Mouse (Mus musculus): ENCODE results near the gene Mlc1. TPM values are rescaled to one million over a fixed set of nuclear protein-coding genes. Genes with fewer than 3 reads are reported as not detected.

Mlc1 gene
- 100 to 1,000 TPM; 114 to 176 (median 137) TPM for total RNA-seq (2022)

DNA sequence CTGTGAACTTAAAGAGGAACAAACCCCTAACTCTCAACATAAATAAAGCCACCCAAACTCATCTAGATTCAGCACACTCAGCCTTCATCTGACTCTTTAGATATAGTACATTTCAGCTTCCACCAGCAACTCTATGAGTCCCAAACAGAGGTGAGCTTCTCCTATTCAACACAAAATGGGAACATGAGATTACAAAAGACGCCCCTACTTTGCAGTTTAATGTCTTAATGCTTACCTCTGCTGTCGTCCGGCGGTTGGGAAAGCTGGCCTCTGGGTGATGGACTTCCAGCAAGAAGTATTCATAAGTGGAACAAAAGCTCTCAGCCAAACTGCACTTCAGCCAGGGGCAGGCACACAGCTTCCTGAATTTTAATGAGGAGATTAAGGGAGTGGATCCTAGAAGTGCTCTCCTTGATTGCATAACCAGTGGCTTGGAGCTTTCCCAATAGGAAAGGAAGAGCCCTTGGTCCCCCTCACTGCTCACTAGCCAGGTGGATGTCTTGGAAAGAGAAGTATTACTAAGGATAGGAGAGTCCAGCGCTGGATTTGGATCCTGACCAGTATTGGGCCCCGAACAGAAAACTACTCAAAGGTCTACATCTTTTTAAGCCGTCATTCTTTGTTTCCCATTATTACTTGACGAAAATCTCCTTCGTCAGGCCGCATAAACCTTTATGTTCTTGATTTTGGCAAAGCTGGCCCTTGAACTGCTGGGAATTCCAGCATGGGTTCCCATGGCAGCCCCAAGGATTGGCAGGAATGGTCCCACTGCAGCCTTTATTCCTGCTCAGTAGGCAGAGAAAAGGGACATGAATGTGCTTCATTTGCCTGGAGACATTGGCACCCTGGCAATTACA, at the start of gene Mlc1:
Gene Mlc1, minus strand, starts transcription at position 727 of the 857 bp plus-strand sequence.
- peak; percentile 55 to 60 for DNase-seq (ENCODE audit: low spot score in 2 of 2)

DNA sequence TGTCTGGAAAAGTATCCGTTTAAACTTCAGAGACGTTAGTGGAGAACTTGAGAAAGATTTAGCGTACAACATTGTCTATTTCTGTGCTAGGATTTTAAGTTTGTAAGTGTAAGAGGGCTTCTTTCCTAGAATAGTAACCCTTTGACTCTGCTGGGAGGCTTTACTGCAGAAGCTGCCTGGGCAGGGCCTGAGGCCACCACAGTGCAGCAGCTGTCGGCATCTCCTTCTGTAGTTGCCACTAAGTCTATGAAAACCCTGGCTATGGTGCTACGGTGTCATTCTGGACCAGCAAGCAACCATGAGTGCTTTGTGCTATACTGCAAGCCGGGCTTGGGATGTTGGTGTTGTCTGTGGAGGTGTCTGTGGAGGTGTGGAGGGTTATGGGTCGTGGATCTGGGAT, 41.7 kb upstream of the Mlc1 start:
- no peak for DNase-seq (ENCODE audit: low spot score in 2 of 2)

DNA sequence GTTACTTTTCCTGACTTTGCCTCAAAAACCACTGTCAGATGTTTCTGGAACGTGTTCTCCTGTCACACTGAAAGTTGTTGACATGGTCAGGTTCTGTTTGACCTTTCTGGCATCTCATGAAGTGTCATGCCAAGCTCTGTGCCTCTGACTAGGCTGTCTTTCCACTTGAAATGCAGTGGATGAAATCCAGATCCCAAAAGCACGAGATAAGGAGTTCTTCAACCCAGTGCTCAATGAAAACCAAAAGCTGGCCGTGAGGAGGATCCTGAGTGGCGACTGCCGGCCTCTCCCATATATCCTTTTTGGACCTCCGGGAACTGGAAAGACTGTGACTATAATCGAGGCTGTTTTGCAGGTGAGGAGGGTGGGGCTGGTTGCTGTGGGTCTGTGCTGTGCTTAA, 41.3 kb upstream of the Mlc1 start:
- no peak for DNase-seq (ENCODE audit: low spot score in 2 of 2)

DNA sequence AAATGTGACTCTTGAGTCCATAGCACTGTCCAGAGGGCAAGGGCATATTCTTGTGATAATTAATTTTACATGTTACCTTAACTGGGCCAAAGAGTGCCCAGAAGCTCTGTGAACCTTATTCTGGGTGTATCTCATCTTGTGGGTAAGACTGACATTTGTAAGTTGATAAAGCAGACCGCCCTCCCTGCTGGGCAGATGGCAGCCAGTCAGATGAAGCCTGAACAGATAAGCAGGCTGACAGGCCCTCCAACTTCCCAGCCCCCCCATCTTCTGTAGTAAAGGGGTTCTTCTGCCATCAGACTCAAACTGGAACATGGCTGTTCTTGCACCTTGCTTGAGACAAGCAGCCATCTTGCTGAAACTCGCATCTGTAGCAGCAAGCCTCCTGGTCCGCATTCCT, 37.9 kb upstream of the Mlc1 start:
- no peak for DNase-seq (ENCODE audit: low spot score in 2 of 2)

DNA sequence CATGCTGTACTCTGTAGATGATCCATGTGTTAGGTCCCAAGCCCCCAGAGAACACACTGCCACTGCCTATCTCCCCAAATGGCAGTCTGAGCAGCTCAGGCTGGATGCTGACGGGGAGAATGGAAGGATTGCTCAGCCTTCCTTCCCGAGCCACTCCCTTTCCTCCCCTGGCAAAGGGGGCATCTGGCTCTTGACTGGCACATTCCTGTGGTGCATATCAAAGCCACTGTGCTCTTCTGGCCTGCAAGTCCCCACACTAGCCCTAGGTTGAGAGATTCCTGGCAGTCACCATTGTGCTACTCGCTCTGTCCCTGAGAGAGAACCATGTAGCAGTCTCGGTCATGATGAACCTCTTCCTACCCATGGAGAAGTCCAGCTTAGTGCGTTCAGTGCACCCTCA, 29.0 kb upstream of the Mlc1 start:
- no peak for DNase-seq (ENCODE audit: low spot score in 2 of 2)

DNA sequence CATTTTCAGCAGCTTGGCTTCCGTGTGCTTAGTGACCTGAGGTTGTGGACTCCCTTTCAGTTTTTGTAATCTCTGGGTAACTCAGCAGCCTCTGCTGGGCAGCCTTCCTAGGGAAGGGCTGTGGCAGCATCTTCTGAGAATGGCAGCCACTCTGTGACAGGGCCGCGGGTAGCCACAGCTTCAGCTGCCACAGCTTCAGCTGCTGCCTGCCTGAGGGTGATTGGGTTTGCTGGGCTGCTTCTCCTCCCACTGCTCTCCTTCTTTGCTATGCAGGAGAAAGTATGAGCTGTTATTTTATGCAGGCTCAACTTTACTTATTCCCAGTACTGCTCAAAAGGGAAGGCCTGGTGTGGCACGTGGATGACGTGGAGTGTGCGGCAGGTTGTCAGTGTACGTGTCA, 28.2 kb upstream of the Mlc1 start:
- DNase-seq (ENCODE audit: low spot score in 2 of 2): no peak

DNA sequence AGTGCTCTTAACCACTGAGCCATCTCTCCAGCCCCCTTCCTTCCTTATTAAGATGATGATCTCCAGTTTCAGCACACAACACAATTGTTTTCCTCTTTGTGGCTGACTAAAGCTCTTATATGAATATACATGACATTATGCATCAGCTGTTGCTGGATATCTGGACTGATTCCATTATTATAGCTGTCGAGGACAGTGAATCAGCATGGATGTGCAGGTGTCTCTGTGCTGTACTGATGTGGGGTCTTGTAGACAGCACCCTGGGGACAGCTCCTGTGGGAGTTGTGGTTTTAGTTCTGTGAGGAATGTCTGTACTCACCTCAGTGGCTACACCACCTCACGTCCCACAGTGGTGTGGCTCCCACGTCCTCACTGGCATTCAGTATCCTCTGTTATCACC, 22.4 kb upstream of the Mlc1 start:
- no peak for DNase-seq (ENCODE audit: low spot score in 2 of 2)

DNA sequence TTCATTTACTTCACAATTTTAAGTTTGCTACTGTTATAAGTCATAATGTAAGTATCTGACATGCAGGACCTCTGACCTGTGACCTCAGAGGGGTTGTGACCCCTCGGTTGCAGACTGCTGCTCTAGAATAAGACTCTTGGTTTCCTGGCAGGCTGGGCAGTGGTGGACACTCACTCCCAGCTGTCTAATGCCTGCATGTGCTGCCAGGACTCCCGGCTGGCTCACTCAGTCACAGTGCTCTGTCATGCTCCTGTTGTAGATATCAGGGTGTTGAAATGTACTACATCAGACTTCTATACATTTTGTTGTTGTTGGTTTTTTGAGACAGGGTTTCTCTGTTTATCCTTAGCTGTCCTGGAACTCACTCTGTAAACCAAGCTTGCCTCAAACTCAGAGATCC, 21.6 kb upstream of the Mlc1 start:
- no peak for DNase-seq (ENCODE audit: low spot score in 2 of 2)

DNA sequence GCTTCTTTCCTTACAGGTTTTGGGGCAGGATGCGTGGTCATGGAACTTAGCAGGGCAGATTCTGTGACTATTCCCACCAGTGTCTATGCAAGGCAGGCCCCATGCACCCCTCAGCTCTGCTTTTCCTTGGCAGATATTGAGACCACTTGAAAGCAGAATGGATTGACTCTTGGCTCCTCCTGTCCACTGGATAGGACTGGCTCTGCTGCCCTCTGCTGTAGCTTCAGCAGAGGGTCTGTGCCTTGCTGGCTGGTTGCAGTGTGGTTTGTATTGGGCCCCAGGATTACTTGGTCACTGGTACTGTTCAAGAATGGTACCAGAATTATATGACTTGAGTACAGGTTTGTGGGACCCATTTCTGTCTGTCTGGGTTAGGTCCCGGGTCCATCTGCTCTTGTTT, 20.3 kb upstream of the Mlc1 start:
- no peak for DNase-seq (ENCODE audit: low spot score in 2 of 2)

DNA sequence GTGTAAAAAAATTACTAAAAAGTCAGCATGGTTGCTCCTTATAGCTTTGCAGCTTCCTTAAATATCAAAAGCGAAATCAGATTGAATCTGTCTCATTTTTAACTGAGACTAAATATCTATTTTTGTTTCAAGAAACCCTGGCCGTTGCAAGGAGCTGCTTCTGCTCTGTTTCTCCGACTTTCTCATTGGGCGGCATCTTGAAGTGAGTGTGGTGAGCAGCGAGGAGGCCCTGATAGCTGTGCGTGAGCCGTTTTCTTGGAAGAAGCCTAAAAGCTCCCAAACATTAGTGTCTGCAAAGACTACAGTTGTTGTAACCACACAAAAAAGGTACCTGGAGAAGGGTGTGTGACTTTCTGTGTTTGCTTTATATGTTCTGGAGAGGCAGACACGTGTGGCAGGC, 19.8 kb upstream of the Mlc1 start:
- no peak for DNase-seq (ENCODE audit: low spot score in 2 of 2)

DNA sequence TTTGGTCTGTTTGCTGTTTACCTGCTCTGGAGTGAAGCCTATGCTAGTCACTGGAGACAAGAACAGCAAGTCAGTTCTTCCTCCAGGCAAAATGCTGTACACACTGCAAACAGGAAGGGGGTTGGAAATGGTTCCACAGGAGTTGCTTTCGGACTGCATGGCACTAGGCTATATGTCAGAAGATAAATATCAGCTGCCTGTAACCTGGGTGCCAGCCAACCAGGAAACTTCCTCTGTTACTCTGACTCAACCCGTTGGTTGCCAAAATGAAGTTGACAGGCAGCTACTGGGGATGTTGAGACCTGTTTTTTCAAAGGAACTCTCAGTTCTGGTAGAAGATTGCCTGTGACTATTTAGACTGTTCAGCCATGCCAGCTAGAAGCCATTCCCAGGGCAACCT, 10.4 kb upstream of the Mlc1 start:
- DNase-seq (ENCODE audit: low spot score in 2 of 2): no peak

DNA sequence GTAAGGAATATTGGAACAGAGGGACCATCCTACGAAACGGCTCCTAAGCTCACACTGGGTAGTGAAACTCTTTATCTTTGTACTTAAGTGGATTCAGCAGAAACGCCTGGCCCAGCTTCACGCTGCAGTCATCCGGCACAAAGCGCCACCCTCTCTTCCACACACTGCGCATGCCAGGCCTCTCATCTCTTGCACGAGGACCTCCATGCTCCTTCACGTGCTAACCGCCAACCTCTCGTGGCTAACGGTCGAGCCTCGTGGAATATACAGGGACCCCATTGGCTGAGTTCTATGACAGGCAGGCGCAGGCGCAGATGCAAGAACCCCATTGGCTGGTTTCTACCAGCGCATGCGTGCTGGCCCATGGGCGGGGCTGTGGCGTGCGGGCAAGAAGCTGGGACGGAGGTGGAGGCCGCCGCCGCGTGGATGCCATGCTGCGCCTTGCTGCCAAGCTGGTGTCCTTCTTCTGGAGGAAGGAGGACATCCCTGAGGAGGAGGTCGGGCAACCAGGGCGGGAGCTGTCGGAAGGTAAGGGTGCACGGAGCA, 3.8 kb upstream of the Mlc1 start, which contains the start of gene Mov10l1:
Gene Mov10l1, plus strand, starts transcription at position 376 of the 546 bp plus-strand sequence.
- no peak for DNase-seq (ENCODE audit: low spot score in 2 of 2)

DNA sequence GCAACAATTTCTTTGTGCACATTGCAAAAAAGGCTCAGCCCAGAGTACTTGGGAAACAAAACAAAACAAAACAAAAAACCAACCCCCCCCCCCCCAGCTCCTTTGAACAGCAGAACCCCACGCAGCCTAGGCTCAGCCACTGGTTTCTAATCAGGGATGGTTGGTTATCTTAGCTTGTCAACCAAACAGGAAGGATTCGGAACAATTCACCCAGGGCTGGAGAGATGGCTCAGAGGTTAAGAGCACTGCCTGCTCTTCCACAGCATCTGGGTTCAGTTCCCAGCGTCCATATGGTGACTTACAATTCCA, 285 bp upstream of the Mlc1 start:
- DNase-seq (ENCODE audit: low spot score in 2 of 2): no peak

DNA sequence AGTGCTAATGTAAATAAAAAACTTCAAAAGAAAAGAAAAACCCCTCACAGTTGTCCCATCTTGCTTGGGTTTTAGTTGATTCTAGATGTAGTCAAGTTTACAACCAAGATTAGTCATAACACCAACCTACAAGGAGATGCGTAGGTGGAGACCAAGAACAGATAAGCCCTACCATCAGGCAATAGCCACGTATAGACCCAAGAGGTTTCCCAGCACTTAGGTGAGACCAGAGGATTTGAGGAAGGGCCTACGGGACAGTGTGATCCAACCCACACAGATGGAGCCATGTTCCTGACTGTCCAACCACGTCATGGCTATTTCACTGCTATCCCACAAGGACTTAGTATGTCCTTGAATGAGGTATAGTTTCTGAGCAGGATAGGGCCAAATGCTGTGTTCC, 6.5 kb downstream of the Mlc1 start:
- DNase-seq (ENCODE audit: low spot score in 2 of 2): no peak

DNA sequence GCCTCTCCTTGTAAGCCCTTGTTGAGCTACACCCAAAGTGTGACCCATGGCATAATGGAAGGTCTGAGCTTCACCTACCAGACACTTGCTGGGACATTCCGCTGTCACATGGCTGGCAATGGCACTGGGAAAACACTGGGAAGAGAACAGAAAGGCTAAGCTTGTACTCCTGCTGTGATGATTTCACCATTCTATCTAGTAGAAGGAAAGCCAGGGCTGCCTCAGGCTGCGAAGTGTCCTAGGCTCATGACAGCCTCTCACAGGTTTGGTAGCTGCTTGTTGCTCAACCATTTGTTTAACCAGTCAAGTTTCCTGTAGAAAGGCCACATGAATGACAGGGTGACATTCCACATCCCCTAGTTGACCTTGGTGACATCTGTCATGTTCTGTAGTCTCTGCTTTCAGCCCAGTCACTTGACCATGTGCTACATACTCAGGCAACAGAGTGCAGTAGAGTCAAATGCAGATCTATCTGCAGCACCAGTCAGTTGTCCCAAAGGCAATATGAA, 14.7 kb downstream of the Mlc1 start:
- DNase-seq (ENCODE audit: low spot score in 2 of 2): no peak

DNA sequence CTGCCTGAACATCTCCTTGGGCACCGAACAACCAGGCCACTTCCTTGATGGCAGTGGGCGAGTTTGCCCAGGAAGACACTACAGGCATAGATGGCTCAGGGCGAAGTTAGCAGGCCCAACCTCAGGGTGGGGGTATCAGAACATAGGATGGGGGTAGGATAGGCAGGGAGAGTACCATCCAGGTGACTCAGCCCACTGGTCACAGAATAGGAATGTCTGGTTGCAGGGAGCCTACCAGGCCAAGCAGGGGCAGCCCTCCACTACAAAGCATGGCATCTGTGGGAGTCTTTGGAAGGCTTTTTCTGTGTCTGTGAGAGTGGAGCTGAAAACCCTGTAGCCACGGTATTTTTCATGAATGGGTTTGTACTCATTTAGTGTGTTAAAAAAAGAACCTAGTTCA, 21.3 kb downstream of the Mlc1 start:
- DNase-seq (ENCODE audit: low spot score in 2 of 2): no peak

DNA sequence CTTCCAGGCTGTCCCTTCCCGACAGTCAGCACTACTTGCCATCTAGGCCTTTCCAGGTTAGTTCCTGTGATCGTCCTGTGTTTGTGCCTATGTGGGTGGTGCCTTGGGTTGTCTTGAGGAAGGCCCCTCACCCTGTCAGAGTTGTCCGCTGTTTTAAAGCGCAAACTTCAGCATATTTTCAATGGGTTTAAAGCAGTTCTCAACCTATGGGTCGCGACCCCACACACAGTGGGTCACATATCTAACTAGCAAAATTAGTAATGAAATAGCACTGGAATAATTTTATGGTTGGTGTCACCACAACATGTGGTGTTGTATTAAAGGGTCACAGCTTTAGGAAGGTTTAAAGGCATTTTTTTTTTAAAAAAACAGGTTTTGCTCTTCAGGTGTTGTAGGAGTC, 23.5 kb downstream of the Mlc1 start:
- DNase-seq (ENCODE audit: low spot score in 2 of 2): no peak

DNA sequence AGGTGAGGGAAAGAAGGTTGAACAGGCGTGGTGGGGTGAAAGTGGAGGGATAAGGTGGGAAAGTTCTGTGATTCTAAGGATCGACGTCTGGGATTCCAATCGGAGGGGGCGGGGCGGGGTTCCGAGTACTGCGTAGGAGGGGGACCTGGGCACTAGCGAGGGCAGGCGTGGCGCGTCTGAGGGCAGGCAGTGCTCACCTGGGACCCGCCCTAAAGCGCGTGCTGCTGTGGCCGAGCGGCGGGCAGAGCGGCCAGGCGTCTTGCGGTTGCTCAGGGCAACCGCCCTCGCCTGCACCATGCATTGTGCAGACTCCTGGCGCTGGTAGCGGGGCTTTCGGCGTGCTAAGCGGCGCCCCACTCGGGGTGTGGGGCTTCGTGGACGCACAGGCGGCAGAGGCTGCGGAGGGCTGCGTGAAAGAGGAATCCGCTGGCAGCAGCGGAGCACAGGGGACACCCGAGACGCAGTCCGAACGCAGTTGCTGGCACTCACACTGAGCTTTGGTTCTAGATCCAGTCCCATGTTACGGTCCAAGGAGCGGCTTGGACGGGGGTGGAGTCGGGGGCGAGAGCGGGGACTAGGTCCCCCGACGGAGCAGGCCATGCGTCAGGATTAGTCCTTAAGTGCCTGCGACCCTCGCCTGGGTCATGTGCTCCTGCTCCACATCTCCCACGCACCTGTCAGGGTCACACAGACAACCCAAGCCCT, 24.3 kb downstream of the Mlc1 start, which contains the start of gene Ttll8:
Gene Ttll8, minus strand, starts transcription at position 51 of the 705 bp plus-strand sequence.
- DNase-seq (ENCODE audit: low spot score in 2 of 2): no peak

DNA sequence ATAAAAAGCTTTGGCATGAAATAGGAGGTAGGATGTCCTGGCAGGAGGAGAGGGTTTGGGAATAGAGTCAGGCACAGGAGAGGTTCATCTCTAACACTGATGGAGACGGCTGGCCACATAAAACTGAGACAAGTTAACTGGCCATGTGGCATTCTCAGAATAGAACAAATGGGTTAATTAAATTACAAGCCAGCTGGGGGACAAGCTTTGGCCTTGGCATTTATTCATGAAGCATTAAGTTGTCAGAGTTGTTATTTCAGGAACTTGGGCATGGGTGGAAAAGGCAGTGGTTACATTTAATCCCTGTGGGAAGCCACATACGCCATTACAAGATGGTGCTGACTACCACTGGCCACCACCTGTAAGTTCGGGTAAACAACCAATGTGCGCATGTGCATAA, 27.6 kb downstream of the Mlc1 start:
- no peak for DNase-seq (ENCODE audit: low spot score in 2 of 2)

DNA sequence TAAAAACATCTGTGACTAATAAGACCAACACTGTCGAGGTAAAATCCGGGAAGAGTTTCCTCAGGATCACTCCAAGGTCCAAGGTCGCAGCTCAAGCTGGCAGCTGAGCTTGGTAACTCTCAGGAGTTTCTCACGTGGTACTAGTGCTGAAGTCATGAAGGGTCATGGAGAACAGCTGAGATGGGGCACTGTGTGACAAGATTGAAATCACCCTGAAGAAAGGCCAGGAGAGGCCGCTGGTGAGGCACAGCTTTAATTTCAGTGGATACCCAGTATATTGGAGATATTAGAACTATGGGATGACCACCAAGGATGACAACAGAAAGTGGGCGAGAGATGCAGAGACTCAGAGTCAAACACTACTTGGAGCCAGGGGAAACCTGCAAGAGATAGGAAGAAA, 32.0 kb downstream of the Mlc1 start:
- DNase-seq (ENCODE audit: low spot score in 2 of 2): no peak

DNA sequence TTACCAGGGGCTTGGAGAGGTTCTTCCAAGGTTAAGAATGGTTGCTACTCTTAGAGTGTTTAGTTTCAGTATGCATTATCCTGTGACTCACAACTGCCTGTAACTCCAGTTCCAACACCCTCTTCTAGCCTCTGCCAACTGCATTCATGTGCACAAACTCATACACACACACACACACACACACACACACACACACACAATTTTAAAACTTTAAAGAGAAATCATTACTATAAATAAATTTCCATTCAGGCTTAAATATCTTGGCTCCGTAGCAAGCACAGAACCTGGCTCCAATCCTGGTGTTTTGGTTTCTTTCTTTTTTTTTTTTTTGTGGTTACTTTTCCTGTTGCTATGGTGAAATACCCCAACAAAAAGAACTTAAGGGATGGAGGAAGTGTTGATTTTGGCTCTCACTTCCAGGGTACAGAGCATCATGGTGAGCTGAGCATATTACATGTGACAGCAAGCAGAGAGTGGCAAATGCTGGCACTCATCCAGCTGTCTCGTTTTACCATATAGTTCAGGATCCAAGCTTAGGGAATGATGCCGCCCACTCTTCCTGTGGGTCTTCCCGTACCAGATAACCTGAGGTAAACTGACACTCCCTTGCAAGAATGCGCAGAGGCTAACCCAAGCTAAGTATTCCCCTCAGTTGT, 34.8 kb downstream of the Mlc1 start:
- DNase-seq (ENCODE audit: low spot score in 2 of 2): no peak

DNA sequence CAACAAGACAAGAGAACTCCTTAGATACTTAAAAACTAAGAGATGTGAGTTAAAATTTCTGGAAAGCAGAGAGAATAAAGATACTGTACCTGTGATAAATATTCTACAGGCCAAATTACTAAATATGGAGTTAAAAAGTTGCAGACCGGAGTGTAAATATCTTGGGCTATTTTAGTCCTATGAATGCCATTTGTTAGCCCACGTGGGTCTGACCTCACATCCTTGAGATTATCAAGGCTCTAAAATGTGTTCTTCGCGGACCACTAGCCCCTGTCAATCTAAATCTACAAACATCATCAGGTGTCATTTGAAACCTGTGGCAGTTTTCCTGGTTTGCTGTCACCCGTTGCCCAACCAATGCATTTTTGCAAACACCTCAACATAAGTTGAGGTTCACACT, 36.0 kb downstream of the Mlc1 start:
- no peak for DNase-seq (ENCODE audit: low spot score in 2 of 2)

Measured in layer of hippocampus, adult 8-10 months (tissue).